Mouse (Mus musculus) urinary bladder, adult 2 months (tissue): ENCODE results near the gene Casp14. TPM values are rescaled to one million over a fixed set of nuclear protein-coding genes. Genes with fewer than 3 reads are reported as not detected.
"Not testable (repeated sequence)": the region's sequence is repeated elsewhere in the genome, so short reads cannot be mapped to it uniquely, and the experiment has no call there.

Experiments used
- DNase-seq: peaks from one replicate; pipeline ENCODE4 v3.0.0; 2022; ENCODE audit warnings: low spot score
- polyA plus RNA-seq: library from polyadenylated mRNA; depleted of rRNA; stranded (reverse); fragments of >200 nt; gene quantifications from 2 replicates; pipeline ENCODE4 v1.2.3, GENCODE M21; 2012; rRNA removed

Gene Casp14
- polyA plus RNA-seq, 1 experiment = not detected

GRCm38 (mm10) chr10:78670121-78670520 is 48.0 kb downstream of the Casp14 start:
- not testable (repeated sequence) for DNase-seq

GRCm38 (mm10) chr10:78666696-78667095 is 51.4 kb downstream of the Casp14 start:
- not testable (repeated sequence) for DNase-seq

GRCm38 (mm10) chr10:78664546-78664945 is 53.5 kb downstream of the Casp14 start:
- no peak for DNase-seq

Other genes starting within 250 kb of the Casp14 start
- not detected in 2 replicates for gene Olfr1358, start 200.9 kb downstream of the Casp14 start, polyA plus RNA-seq
- gene Ilvbl, start 143.9 kb downstream of the Casp14 start, polyA plus RNA-seq = 32.3 and 38.6 TPM in 2 replicates
- gene Syde1, start 126.3 kb downstream of the Casp14 start, polyA plus RNA-seq = 27.8 and 29.4 TPM in 2 replicates
- gene Olfr1357, start 100.2 kb downstream of the Casp14 start, polyA plus RNA-seq = not detected in 2 replicates
- 0.03 TPM in 1 of 2 replicates, not detected in the other for gene Ccdc105, start 34.8 kb upstream of the Casp14 start, polyA plus RNA-seq
- gene Slc1a6, start 62.2 kb upstream of the Casp14 start, polyA plus RNA-seq = 1.3 and 1.4 TPM in 2 replicates
- gene Olfr1356, start 133.9 kb upstream of the Casp14 start, polyA plus RNA-seq = not detected in 2 replicates
- gene Olfr1355, start 157.2 kb upstream of the Casp14 start, polyA plus RNA-seq = not detected in 2 replicates
- gene Olfr1354, start 194.9 kb upstream of the Casp14 start, polyA plus RNA-seq = not detected in 2 replicates
- gene Olfr8, start 232.3 kb upstream of the Casp14 start, polyA plus RNA-seq = not detected in 2 replicates
- gene Olfr1353, start 245.0 kb upstream of the Casp14 start, polyA plus RNA-seq = not detected in 2 replicates